Mouse (Mus musculus) CH12.LX (cell line): ENCODE data around the gene Pex19.

Experiments
- CTCF ChIP-seq, 2 experiments: IDR thresholded peaks in 1 of 2; conservative IDR thresholded peaks in 1 of 2; 2 replicates each; pipeline ENCODE4 v1.5.1; 2011 to 2012; ENCODE audit warnings: low read depth in 2 of 2, low read length in 2 of 2, improper control_type of control experiment in 1 of 2, inconsistent platforms in 1 of 2, mild to moderate bottlenecking in 1 of 2, moderate library complexity in 1 of 2
- MAX ChIP-seq: IDR thresholded peaks from 2 replicates; pipeline ENCODE4 v1.6.1; 2011; ENCODE audit warnings: low read length, improper control_type of control experiment
- SIN3A ChIP-seq: IDR thresholded peaks from 2 replicates; pipeline ENCODE4 v1.6.1; 2012; ENCODE audit warnings: low read length, improper control_type of control experiment, inconsistent platforms

GRCm38 (mm10) chr1:172162959-172163358 lies 36.4 kb downstream of the Pex19 start:
- TF ChIP-seq CTCF (conservative IDR thresholded peaks at IDR 0.05 in 1 of 2, IDR thresholded peaks at IDR 0.05 in 1 of 2; ENCODE audit: low read depth in 2 of 2, low read length in 2 of 2) (no peak), SIN3A (no peak), MAX (no peak)
